Mouse (Mus musculus): Measurements from ENCODE around the gene Slbp. TPM values are rescaled to one million over a fixed set of nuclear protein-coding genes. Genes with fewer than 3 reads are reported as not detected.

Slbp gene
- polyA plus RNA-seq, 1 experiment: 41.8 TPM

DNA sequence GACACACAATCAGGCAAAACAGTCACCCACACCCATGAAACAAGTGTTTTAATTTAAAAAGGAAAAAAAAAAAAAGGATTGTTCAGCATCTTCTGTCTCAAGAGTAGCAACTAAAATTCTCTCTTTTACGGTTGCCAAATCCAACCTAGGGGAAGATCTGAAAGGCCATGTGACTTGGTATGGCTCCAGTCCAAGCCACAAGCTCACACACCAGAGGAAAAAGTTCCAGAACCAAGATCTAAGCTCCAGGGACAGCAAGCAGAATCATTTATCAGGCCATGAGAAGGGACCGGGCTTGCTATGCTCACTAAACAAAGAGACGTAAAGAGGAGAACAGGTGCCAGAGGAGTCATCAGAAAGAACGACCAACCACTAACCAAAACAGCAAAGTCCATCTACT is 24.4 kb downstream of the Slbp start:
- peaks cover 6% of the 10 kb centered on the region; the same call in 1 of the 2 replicates for H3K4me1 ChIP-seq (ENCODE audit: control insufficient read depth, insufficient read depth, low read length)
- no peak for DNase-seq
- no peak overlapping the region for H3K4me3 ChIP-seq (replicated peaks; ENCODE audit: insufficient read depth, low read depth, low read length)
- H3K27me3 ChIP-seq (ENCODE audit: control insufficient read depth, insufficient read depth, low read length): no peaks in the 10 kb centered on the region
- TF ChIP-seq CTCF (IDR thresholded peaks at IDR 0.05; ENCODE audit: borderline replicate concordance, insufficient read depth, low read depth, low read length): no peak
- no peak for TF ChIP-seq POLR2A (IDR thresholded peaks at IDR 0.05; ENCODE audit: borderline replicate concordance, insufficient read depth, low read length)
- H3K27ac ChIP-seq (ENCODE audit: insufficient read depth, low read length): no peak overlapping the region
- 19% methylated on average over 4 of the region's 4 CpGs for WGBS

DNA sequence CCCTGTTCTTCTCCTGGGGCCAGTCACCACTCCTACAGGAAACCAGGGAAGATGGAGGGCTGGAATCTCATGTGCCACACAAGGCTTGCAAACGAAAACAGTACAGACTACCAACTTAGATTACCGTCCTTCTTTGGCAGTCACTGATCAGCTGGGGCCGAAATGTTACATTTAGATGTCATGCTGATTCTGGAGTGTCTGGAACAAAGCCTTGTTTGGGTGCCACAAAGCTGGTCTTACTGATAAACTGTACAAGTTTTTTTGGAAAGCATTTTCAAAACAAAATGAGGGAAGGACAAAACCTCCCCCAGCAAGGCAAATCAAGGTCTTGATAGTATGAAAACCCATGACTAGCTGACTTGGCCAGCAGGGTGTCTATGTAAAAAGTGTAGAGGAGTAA is 28.6 kb downstream of the Slbp start:
- no peak overlapping the region for H3K27ac ChIP-seq (ENCODE audit: insufficient read depth, low read length)
- peaks cover 15% of the 10 kb centered on the region; the same call in 1 of the 2 replicates for H3K4me1 ChIP-seq (ENCODE audit: control insufficient read depth, insufficient read depth, low read length)
- WGBS: 52% methylated on average over 3 of the region's 3 CpGs
- DNase-seq: no peak
- H3K27me3 ChIP-seq (ENCODE audit: control insufficient read depth, insufficient read depth, low read length): no peaks in the 10 kb centered on the region
- TF ChIP-seq POLR2A (IDR thresholded peaks at IDR 0.05; ENCODE audit: borderline replicate concordance, insufficient read depth, low read length) (no peak), CTCF (IDR thresholded peaks at IDR 0.05; ENCODE audit: borderline replicate concordance, insufficient read depth, low read depth, low read length) (no peak)
- H3K4me3 ChIP-seq (replicated peaks; ENCODE audit: insufficient read depth, low read depth, low read length): no peak overlapping the region

DNA sequence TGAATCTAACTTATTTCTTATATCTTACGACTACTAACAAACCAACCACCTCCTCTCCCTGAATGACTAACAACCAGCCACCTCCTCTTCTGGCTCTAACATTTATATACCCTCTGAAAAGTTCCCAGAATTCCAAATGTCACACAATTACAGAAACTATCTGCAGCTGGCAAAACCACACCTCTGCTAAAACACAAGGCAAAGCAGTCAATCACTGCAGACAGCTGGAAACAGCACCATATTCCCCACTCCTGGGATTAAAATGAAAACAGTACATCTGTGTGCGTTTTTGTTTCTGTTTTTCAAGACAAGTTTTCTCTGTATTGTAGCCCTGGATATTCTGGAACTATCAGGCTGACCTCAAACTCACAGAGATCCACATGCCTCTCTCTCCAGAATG is 29.7 kb downstream of the Slbp start:
- Histone ChIP-seq H3K4me1 (ENCODE audit: control insufficient read depth, insufficient read depth, low read length) (peaks cover 12% of the 10 kb centered on the region; the same call in 1 of the 2 replicates), H3K4me3 (replicated peaks; ENCODE audit: insufficient read depth, low read depth, low read length) (no peak overlapping the region), H3K27ac (ENCODE audit: insufficient read depth, low read length) (no peak overlapping the region), H3K27me3 (ENCODE audit: control insufficient read depth, insufficient read depth, low read length) (no peaks in the 10 kb centered on the region)
- DNase-seq: no peak
- TF ChIP-seq CTCF (IDR thresholded peaks at IDR 0.05; ENCODE audit: borderline replicate concordance, insufficient read depth, low read depth, low read length): no peak
- no peak for TF ChIP-seq POLR2A (IDR thresholded peaks at IDR 0.05; ENCODE audit: borderline replicate concordance, insufficient read depth, low read length)
- 96% methylated on average over 2 of the region's 2 CpGs for WGBS

DNA sequence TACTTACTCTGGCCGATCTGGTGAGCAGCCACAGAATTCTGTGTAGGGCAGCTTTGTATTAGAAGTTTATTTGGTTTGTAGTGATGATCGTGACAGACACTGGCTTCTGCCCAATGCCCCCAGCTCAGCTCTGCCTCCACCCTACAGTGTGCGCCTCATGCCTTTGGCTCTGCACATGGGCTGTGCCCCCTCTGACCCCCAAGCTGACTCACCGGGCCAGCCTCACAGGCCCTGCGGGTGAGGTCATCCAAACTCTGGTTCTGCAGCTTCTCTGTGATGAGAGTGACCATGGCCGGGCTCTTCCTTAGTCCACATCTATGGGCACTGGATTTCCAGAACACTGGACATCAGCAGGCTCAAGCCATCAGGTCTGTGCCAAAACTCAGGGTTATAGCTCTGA is 38.0 kb downstream of the Slbp start:
- Histone ChIP-seq H3K27ac (ENCODE audit: insufficient read depth, low read length) (no peak overlapping the region), H3K27me3 (ENCODE audit: control insufficient read depth, insufficient read depth, low read length) (no peaks in the 10 kb centered on the region), H3K4me1 (ENCODE audit: control insufficient read depth, insufficient read depth, low read length) (peaks cover 20% of the 10 kb centered on the region), H3K4me3 (replicated peaks; ENCODE audit: insufficient read depth, low read depth, low read length) (no peak overlapping the region)
- TF ChIP-seq CTCF (IDR thresholded peaks at IDR 0.05; ENCODE audit: borderline replicate concordance, insufficient read depth, low read depth, low read length): no peak
- no peak for TF ChIP-seq POLR2A (IDR thresholded peaks at IDR 0.05; ENCODE audit: borderline replicate concordance, insufficient read depth, low read length)
- no peak for DNase-seq
- 81% methylated on average over 6 of the region's 6 CpGs for WGBS

DNA sequence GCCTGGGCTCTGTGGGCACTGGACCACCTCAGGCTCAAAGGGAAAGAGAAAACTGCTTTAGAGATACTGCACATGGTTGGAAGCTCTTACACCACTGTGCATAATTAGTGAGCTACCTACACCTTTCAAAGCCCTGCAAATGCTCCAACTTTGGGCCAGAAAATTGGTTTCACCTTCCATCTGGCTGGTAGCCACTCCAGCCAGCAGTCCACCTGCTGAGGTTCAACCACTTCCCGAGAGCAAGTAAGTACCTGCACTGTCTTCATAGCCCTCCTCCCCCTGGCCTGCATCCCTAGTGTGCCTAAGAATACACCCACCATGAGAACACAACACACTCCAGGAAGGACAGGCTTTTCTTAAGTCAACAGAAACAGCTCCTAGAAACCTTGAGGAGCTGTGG is 40.6 kb downstream of the Slbp start:
- Histone ChIP-seq H3K4me3 (replicated peaks; ENCODE audit: insufficient read depth, low read depth, low read length) (no peak overlapping the region), H3K4me1 (ENCODE audit: control insufficient read depth, insufficient read depth, low read length) (peaks cover 19% of the 10 kb centered on the region), H3K27ac (ENCODE audit: insufficient read depth, low read length) (no peak overlapping the region; the same call in 1 of the 2 replicates), H3K27me3 (ENCODE audit: control insufficient read depth, insufficient read depth, low read length) (no peaks in the 10 kb centered on the region)
- 13% methylated on average over 1 of the region's 1 CpGs for WGBS
- DNase-seq: peak; percentile 41 to 52
- TF ChIP-seq POLR2A (IDR thresholded peaks at IDR 0.05; ENCODE audit: borderline replicate concordance, insufficient read depth, low read length) (no peak), CTCF (IDR thresholded peaks at IDR 0.05; ENCODE audit: borderline replicate concordance, insufficient read depth, low read depth, low read length) (no peak)

DNA sequence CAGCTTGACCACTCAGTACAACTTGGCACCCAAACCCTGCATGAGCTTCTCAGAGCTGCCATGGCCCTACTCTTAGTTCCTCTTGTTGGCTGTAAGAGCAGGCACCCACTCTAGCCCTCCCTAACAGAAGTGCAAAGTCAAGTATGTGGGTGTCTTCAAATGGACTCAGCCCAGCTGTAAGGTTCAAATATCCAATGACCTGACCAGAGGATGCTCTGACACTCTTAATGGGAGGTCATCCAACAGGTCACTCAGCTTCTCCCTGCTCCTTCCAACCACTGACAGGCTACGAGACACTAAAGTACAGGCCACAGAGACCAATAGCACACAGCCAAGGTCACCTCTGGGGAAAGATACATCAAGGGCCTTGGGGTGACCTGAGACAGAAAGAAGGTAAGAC is 43.1 kb downstream of the Slbp start:
- 98% methylated on average over 1 of the region's 1 CpGs for WGBS

DNA sequence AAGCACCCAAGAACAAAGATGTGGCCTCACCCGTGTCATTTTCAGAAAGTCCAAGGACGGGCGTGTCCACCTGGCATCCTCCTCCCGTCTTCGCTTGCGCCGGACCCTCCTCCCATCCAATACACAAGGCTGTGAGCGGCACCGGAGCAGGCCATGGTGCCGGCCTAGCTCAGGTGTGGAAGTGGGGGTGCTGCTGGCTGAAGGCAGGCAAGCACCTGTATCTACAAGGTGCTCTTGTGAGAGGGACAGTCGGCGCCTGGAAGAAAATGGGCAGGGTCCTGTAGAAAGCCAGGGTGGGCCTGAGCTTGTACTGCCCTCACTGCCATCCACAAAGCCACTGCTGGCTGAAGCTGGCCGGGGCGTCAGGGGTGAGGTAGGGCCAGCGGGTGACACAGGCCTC is 44.9 kb downstream of the Slbp start:
- TF ChIP-seq CTCF (IDR thresholded peaks at IDR 0.05; ENCODE audit: borderline replicate concordance, insufficient read depth, low read depth, low read length) (no peak), POLR2A (IDR thresholded peaks at IDR 0.05; ENCODE audit: borderline replicate concordance, insufficient read depth, low read length) (no peak)
- WGBS: 95% methylated on average over 15 of the region's 15 CpGs
- Histone ChIP-seq H3K27ac (ENCODE audit: insufficient read depth, low read length) (no peak overlapping the region), H3K4me3 (replicated peaks; ENCODE audit: insufficient read depth, low read depth, low read length) (no peak overlapping the region), H3K27me3 (ENCODE audit: control insufficient read depth, insufficient read depth, low read length) (no peaks in the 10 kb centered on the region), H3K4me1 (ENCODE audit: control insufficient read depth, insufficient read depth, low read length) (peaks cover 36% of the 10 kb centered on the region)
- DNase-seq: no peak

More for the DNA sequence above, 43.1 kb downstream of the Slbp start:
- H3K27me3 ChIP-seq (ENCODE audit: control insufficient read depth, insufficient read depth, low read length): no peaks in the 10 kb centered on the region
- DNase-seq: no peak
- peaks cover 37% of the 10 kb centered on the region for H3K4me1 ChIP-seq (ENCODE audit: control insufficient read depth, insufficient read depth, low read length)
- no peak overlapping the region for H3K27ac ChIP-seq (ENCODE audit: insufficient read depth, low read length)
- H3K4me3 ChIP-seq (replicated peaks; ENCODE audit: insufficient read depth, low read depth, low read length): no peak overlapping the region
- TF ChIP-seq CTCF (IDR thresholded peaks at IDR 0.05; ENCODE audit: borderline replicate concordance, insufficient read depth, low read depth, low read length) (no peak), POLR2A (IDR thresholded peaks at IDR 0.05; ENCODE audit: borderline replicate concordance, insufficient read depth, low read length) (no peak)

DNA sequence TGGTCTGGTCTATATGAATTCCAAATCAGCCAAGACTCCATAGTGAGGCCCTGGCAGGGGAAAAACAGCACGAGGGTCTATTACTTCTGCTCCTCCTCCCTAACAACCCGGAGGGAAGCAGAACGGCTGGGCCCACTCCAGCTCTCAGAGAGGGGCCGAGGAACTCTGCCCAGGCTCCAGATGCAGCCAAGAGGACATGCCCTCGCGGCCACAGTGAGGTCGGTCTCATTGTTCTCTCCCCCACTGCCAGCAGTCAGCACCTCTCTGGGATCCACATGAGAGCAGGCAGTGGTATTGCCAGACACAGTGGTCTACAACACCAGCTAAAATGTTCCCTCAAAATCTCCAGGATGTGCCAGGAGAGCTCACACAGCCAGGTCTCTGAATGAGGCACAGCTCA is 45.7 kb downstream of the Slbp start:
- WGBS: 8% methylated on average over 7 of the region's 7 CpGs
- peak; percentile 41 to 44 for DNase-seq
- Histone ChIP-seq H3K27me3 (ENCODE audit: control insufficient read depth, insufficient read depth, low read length) (no peaks in the 10 kb centered on the region), H3K4me3 (replicated peaks; ENCODE audit: insufficient read depth, low read depth, low read length) (no peak overlapping the region), H3K27ac (ENCODE audit: insufficient read depth, low read length) (no peak overlapping the region; the same call in 1 of the 2 replicates), H3K4me1 (ENCODE audit: control insufficient read depth, insufficient read depth, low read length) (peaks cover 28% of the 10 kb centered on the region)
- no peak for TF ChIP-seq POLR2A (IDR thresholded peaks at IDR 0.05; ENCODE audit: borderline replicate concordance, insufficient read depth, low read length)
